Mouse (Mus musculus) layer of hippocampus, adult 11-12 months (tissue): Measurements from ENCODE around the gene Rasgef1b.

Source experiments
- DNase-seq: peaks from one replicate; pipeline ENCODE4 v3.0.0; 2022; ENCODE audit warnings: low spot score

Gene Rasgef1b

DNA sequence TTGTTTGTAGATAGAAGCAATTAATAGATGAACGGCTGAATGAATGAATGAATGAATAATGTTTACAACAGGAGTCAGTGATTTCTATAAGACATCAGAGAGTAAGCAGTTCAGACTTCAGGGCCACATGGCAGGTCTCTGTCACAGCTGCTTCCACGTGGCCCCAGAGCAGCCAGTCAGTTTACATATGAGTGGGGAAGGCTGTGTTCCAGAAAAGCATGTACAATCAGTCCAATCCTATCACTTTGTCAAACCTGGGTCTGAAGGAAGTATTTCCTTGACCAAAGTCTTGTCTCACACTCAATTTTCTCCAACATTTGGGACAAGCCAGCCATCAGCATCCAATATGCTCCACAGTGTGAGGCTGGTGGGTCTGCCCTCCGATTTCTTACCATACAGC, 278.4 kb downstream of the Rasgef1b start:
- no peak for DNase-seq

DNA sequence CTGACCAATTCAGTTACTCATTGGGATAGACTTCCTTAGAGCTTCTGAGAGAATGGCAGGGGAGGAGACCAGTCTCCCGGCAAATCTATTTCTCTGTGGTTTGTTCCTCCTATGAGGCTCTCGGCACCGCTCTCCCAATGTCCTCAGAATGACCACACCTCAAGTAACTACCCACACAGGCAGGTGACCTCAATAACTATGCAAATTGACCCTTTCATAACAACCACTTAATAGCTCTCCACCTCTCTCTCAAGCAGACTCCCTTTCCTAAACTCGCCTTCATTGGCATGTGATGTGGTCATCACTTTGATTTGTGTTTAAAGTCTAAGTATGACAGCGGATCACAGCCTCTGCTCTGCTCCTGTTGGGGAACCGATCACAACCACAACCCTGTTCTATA, 281.4 kb downstream of the Rasgef1b start:
- DNase-seq, result no peak

DNA sequence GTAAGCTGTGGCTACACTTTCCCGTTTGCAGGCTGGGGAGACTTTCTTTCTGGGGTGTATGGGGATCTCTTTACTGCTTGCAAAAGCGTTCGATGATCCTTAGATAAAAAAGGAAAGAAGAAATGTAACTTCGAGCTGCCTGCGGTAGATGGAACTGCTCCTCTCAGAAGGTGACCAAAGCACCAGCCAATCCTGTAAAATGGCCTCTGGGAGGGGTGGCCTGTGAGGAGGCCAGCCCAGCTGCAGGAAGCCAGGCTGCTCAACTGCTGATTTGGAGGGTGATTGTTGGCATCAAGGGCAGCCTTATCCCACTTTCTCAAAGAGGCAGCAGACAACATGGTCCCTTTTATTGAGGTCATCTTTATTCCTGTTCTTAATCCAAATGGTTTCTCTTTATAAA, 283.6 kb downstream of the Rasgef1b start:
- no peak for DNase-seq

DNA sequence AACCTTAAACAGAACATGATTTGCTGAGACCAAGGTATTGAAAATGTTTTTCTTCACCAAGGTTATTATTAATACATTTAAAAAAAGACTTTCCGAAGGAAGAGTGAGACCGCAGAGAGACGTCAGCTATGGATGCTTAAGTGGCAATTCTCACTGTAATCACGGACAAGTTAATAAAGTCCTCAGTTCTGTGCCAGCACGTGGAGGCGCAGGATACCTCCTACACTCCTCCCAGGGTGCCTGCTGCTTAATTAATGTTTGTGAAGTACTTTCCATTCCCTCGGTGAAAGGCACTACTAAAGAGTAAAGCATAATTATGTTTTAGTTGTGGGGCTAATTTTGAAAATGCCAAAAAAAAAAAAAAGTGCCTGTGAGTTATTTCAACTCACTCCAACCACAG, 284.1 kb downstream of the Rasgef1b start:
- no peak for DNase-seq

DNA sequence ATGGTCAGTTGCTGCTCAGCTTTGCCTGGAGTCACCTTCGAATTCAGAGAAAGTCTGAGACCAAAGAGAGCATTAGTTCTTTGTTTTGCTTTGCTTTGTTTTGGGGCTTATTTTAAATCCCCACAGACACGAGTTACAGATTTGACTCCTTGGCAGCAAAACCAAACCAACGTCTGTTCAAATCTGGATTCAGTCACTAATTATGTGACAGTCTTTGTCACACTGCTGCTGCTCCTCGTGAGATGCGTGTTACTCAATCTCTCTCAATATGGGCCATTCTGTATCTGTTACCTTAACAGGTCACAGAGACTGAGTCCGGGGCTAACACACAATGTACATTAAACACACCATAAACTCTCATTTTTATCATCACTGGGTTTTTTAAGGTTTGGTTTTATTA, 288.8 kb downstream of the Rasgef1b start:
- peak; percentile 15 for DNase-seq

DNA sequence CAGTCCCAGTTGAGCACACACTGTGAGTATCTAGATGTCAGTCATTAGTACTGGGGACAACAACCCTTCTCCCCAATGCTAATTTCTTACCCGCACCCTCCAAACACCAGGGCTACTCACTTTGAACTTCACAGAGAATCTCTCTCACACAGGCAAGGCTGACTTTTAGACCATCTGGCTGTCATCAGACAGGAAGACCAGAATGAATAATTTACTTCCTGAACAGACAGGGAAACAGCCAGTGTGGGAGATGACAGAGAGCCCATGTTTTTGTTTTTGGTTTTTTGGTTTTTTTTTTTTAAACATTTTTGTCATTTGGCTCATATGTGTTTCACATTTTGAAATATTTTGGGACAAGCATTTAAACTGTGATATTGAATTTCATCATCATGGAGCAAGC, 290.3 kb downstream of the Rasgef1b start:
- DNase-seq, result no peak

DNA sequence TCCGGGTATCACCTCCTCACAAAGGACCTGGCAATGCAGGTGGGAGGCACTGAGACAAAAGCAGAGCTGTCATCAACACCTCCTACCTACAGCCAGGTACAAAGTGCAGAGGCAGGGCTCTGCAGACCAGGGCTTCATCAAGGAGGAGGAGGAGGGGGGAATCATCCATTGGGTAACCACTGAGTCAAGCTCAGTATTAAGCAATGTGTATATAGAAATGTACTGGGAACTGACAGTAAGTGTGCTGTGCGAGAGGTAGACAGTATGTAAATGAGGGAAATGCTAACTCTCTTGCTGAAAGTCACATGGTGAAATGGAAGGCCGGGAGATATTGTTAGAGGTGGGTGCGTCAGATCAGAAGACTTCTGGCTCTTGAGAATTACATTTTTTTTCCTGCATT, 294.6 kb downstream of the Rasgef1b start:
- no peak for DNase-seq

DNA sequence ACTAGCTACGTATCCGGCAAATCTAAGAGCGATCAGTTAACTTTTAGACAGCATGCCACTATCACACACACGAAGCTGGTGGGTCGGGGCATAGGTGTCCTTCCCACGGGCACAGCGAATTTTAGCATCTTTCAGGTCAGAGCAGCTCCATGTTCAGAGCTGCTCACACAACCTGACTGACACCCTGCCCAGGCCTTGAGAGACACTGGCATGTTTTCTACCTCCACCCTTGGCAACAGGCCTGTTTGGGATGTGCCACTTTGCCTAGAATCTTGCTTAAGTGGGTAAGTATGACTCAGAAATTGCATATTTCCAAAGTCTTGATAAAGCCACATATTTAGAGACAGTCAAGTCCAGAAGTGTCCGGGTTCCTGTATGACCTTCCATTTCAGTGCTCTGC, 296.4 kb downstream of the Rasgef1b start:
- DNase-seq, result no peak

DNA sequence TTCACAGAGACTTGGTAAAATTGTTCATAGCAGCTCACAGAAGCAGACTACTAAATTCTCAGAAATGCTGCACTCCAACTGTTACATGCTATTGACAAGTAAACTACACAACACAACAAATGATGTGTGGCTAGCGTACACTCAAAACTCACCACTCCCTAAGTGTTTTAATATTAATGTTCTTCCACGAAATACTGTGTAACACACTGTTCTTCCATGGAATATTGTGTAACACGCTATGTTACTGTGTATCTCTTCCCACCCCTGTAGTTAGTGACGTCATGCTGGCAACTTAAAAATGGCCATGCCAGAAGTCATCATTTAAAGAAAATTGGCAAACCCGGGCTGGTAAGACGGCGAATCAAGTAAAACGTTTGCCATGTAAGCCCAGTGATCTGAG, 299.6 kb downstream of the Rasgef1b start:
- no peak for DNase-seq

DNA sequence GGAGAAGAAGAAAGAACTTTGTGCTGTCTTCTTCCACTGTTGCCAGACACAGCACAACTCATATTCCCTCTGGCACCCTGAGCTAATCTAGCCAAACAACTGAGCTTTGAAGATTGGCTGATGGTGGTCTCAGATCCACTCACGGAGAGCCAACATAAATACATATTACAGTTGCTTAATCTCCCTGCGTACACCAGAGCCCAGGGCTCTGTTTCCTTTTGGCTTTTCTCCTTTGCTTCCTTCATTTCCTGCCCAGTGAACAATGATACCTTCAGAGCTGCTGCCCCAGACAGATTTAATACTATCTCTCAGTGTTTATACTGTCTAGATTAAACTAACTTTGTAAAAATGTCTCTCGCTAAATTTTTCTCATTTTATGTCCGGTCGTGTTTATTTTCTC, 300.2 kb downstream of the Rasgef1b start:
- no peak for DNase-seq

DNA sequence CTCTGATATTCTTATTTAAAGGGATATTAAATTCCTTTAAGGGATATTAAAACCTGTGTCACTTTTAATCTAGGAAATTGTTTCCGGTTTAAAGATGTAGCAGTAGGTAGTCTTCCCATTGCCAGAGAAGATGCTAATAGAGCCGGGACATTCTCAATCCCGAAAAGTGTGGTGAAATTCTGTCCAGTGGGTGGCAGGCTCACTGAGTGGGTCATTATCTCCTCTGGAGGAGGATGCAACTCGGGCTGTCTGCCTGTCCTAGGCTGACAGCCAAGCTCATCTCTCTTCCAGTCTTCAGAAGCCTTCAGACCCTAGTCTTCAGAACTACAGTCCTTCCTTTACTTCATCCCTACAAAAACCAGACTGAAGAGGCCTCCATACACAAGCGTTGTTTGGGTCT, 305.6 kb downstream of the Rasgef1b start:
- no peak for DNase-seq

DNA sequence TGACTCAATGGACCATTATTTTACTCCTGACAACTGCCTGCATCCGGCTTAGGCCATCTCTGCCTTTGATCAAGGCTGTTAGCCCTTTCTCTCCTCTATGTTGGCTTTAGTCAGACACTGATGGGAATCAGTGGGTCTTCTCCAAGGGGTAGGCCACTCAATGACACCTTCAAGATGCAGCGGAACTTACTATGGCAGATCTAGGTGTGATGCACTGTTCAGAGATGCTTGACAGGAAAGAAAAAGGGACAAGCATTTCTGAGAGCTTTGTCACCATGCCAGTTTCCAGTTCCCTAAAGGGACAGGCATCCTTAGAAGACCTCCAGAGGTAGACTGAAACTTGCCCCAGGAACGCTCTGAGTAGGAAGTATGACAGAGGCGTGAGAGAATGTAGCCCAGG, 306.0 kb downstream of the Rasgef1b start:
- DNase-seq, result no peak

DNA sequence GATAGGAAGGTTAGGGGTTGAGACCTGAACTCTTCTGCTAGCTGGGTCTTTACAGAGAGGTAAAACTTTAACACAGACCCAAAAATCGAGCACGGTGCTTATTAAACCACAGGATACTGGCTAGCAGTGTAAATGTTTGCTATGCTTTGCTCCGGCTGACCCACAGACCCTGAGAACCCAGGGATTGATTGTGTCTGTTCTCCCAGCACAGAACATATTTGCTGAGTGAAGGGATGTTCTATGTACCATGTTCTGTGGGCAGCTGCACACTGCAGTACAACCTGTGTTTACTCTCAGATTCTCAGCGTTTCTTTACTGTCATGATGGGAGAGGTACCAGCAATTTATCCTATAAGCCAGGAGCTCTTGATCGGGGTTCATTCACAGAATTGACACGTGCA, 306.8 kb downstream of the Rasgef1b start:
- DNase-seq, result no peak

DNA sequence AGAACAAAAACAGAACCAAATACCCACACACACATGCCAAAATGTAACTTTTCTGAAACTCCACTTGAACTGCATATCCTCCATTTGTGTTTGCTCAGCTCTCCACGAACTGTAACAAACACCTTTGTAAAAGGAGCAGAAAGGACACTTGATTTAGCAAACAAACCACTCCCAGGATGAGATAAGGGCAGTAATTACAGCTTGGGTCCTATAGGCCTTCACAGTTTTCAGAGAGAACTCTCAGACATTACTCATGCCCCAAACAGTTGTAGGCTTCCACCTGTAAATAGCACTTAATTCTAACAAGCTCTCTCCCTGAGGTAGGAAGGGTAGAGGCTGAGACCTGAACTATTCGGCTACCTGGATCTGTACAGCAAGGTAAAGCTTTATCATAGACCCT, 309.0 kb downstream of the Rasgef1b start:
- DNase-seq, result no peak

DNA sequence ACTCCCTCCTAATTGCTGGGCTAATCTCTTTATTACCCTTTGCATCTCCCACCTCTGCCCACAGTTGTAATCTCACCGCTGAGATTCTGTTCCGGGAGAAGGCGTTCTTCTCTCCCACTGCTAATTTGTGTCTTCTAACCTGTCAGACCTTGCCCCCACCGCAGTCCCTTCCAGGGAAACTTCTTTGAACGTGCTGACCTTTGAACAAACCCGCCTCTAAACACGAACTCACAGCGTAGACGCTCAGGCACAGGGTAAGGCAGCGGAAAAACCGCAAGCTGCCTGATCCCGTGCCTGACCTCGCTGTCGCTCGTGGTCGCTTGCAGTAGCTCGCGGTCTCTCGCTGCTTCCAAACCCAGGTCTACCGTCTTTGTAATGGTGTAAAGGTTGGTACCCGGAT, 312.0 kb downstream of the Rasgef1b start:
- no peak for DNase-seq

DNA sequence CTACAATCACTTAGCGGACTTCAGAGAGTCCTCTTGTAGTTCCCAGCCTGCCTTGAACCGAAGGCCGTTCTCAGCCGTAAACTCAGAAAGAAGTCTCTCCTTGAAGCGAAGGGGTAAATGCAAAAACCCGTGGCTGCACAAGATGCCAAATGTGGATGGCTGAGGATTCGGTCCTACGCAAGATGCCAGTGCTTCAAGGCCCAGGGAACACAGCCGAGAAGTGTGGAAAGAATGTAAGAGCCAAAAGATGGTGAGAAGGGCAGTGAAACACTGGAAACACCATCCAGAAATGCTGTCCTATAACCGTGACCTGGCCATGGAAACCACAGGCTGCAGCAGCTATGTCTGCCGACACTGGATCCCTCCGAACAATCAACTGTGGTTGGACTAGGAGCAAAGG, 313.2 kb downstream of the Rasgef1b start:
- no peak for DNase-seq

DNA sequence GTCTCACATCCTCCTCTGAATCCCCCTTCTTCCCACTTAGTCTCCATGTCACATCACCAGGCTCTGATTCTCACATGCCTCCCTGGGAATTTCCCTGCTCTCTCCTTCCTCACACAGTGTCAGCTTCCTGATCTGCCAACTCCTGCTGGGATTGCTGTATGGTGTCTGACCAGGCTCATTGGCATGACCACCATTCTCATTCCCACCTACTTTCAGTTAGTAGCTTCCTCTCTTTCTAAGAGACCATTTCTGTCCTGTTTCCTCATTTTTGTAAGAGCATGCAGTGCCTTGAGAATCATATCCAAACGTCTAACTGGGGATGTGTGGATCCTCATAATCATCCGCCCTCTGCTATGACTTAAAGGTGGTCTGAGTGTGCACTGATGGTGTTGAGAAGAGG, 313.8 kb downstream of the Rasgef1b start:
- no peak for DNase-seq

DNA sequence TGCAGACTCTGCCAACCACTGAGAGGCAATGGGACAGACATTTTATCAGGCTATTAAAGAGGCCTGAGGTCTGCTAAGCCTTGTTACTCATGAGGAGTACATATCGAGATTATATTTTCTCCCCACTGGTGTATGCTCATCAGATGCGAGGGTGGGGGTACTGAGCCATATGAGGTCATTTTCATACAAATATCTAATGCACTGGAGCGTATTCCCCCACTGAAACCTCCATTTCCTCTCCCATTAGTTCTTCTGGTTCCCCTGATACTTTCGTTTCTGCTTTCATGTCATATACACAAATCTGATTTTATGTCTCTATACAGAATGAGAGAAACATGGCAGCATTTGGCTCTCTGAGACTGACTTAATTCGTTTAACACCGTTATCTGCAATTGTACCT, 314.6 kb downstream of the Rasgef1b start:
- no peak for DNase-seq

DNA sequence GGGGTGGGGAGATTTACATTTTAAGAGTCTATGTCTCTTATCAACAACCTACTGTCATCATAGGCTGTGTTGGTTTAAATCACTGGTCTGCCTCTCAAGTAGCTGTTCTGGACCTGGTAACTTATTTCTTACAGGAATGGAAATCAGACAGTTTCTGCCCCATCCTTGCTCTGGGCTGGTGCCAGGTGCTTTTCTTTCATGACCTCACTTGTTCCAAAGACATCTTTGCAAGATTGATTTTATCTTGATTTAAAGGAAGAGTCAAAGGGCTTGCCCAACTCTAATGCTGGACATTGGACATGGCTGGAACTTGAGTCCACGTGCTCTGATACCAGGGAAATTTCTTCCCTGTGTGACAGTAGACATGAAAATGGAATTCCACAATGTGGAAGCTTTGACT, 315.0 kb downstream of the Rasgef1b start:
- DNase-seq, result no peak

DNA sequence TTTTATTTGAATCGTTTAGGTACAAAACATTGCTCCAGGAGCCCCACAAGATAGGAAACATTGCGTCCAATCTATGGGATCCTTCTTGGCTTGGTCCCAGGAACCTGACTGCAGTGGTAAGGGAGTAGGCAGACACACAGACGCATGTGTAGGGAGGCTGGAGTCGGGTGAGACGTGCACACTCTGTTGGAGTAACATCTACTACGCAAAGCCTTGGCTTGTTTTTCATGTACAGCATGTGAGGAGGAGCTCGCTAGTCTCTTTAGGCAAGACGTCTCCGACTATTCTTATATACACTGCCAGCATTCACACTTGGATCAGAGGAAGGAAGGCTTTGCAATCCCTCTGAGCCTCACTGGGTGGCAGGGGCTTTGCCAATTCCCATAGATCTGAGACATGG, 315.5 kb downstream of the Rasgef1b start:
- DNase-seq, result no peak

DNA sequence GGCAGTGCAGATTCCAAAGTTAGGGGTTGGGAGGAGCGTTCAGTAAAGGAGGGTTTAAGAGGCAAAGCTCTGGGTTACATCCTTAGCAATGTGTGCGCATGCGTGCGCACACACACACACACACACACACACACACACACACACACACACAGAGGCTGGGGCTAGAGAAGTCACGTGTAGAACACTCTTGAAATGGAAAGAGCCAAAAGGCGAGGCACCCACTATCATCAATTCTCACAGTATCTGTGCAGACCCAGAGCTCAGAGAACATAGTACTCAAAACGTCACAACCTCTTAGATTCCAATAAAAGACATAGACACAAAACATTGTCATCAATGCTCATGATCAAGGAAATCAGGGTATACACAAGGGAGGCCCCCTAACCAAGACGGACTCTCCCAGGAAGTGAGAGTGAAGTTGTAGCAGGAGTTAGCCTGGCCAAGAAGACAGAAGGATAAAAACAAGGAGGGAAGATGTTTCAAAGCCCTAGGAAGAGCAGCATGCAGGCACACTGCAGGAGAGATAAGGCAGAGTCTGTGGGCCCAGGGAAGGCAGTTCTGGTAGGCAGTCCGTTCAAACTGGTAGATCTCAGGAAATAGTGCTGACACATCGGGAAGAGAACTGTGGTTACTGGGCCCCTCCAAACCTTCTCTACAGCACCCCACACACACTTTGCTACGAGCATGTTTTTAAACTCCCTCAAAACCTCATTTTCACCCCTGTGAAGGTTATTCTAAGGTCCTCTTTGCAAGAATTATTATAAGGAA, 324.3 kb downstream of the Rasgef1b start:
- no peak for DNase-seq

DNA sequence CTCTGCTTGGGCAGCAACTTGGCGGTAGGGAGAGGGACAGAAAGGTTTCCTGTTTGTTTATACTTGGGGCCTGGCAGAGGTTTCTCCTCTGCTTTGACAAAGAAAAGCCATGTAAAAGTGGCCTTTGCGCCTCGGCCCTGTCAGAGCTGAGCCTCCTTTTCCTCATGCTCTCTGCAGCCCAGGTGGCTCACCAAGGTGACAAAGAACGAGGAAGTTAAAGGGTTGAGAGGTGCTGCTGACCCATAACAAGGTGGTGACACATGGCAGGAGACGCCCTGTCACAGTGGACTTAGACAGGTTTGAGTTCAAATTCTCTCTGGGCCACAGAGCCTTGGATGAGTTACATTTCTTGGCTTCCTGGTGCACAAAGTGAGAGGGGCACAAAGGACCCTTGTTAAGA, 325.5 kb downstream of the Rasgef1b start:
- DNase-seq, result no peak

DNA sequence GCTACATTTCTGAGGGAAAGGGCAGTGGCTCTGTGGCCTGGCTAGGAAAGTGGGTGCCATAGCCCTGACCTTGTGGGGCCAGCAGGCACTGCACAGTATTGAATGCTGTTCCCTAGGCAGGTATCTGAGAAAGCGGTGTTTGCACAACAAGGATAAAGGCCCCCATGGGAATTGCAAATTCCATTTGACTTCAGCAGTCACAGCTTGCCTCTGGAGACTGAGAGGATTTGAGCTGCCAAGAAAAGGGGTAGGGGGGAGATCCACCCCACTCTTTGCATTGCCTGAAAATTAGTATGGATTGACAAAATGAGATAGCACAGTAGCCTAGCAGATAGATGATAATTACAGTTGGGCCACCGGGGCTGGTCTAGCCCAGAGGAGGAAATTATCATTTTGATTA, 326.1 kb downstream of the Rasgef1b start:
- DNase-seq, result no peak

DNA sequence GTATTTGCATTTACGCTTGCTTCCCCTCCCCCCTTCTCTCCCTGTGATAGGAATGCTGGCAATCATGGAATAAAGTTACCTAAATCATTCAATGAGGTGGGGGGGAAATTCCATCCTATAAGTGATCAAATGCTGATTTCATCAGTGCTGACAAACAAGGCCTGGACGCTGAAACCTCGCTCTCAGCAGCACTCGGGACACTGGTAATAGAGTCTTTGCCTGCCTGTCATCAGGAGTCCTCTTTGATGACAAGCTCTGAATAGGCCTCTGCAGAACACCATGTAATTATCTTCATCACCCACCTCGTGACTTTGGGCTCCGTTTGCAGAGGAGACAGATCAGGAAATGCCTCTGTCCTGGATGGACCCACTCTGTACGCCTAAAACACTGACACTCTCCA, 326.6 kb downstream of the Rasgef1b start:
- no peak for DNase-seq
